Mouse (Mus musculus): ENCODE data around the gene 1700034I23Rik.
A peak's percentile ranks its signal among the peaks of the same experiment; 100 is the strongest.
"Not testable (repeated sequence)": the region's sequence is repeated elsewhere in the genome, so short reads cannot be mapped to it uniquely, and the experiment has no call there.

1700034I23Rik gene

GRCm38 (mm10) chr3:40902443-40902842 is at the start of gene 1700034I23Rik:
TSS of gene 1700034I23Rik (minus strand) at chr3:40902543.
- DNase-seq (ENCODE audit: low spot score), result not testable (repeated sequence)

- DNase-seq (ENCODE audit: low spot score), result no peak
Observed at GRCm38 (mm10) chr3:40951365-40951764, 49.0 kb upstream of the 1700034I23Rik start.

GRCm38 (mm10) chr3:40950601-40951201 is 48.4 kb upstream of the 1700034I23Rik start:
- no peak for DNase-seq (ENCODE audit: low spot score)

- DNase-seq (ENCODE audit: low spot score), result no peak
Observed at GRCm38 (mm10) chr3:40949903-40950600, 47.7 kb upstream of the 1700034I23Rik start.

GRCm38 (mm10) chr3:40949170-40949902 is 47.0 kb upstream of the 1700034I23Rik start, which contains the start of gene Larp1b:
TSS of gene Larp1b (plus strand) at chr3:40949828.
- DNase-seq (ENCODE audit: low spot score), result peak; percentile 98

GRCm38 (mm10) chr3:40939019-40939418 is 36.7 kb upstream of the 1700034I23Rik start:
- DNase-seq (ENCODE audit: low spot score), result no peak

GRCm38 (mm10) chr3:40938592-40938991 is 36.2 kb upstream of the 1700034I23Rik start:
- no peak for DNase-seq (ENCODE audit: low spot score)

GRCm38 (mm10) chr3:40938189-40938588 is 35.8 kb upstream of the 1700034I23Rik start:
- DNase-seq (ENCODE audit: low spot score), result no peak

GRCm38 (mm10) chr3:40894336-40894735 is 8.0 kb downstream of the 1700034I23Rik start:
- DNase-seq (ENCODE audit: low spot score), result not testable (repeated sequence)

- peak; percentile 87 for DNase-seq (ENCODE audit: low spot score)
Observed at GRCm38 (mm10) chr3:40893816-40894258, 8.5 kb downstream of the 1700034I23Rik start.

- DNase-seq (ENCODE audit: low spot score), result not testable (repeated sequence)
Observed at GRCm38 (mm10) chr3:40853123-40853738, 49.1 kb downstream of the 1700034I23Rik start.

All from urinary bladder, postnatal 10 days (tissue).